12 mouse cellular contexts compared by ENCODE assay signal in genomic region chr11:44229996-44230395, GRCm38 (mm10).
DNase-seq lines count a peak whose midpoint lies in the region; ATAC-seq and TF ChIP-seq lines count a peak whose summit lies in the region.
"Had no signal": no experiment of that assay in that cellular context is flagged by ENCODE, and none has a peak within 500 bp of the region (broad histone marks: within the 10 kb centered on the region; RNA-seq: fewer than 3 reads in every experiment).

No protein-coding gene starts in this region.

- no peak overlapping the region for H3K9ac ChIP-seq in midbrain, postnatal 0 days (replicated peaks; ENCODE audit: low read length, poor library complexity, severe bottlenecking)
- H3K9ac ChIP-seq in midbrain, embryonic 13.5 days (replicated peaks): no peak overlapping the region
- H3K9ac ChIP-seq: limb, embryonic 15.5 days had no signal

- H3K27ac ChIP-seq in midbrain, postnatal 0 days (ENCODE audit: low read depth, low read length): no peak overlapping the region
- no peak overlapping the region for H3K27ac ChIP-seq in midbrain, embryonic 13.5 days
- H3K27ac ChIP-seq: limb, embryonic 15.5 days had no signal

- H3K4me3 ChIP-seq in midbrain, postnatal 0 days (ENCODE audit: low read depth, low read length): no peak overlapping the region
- H3K4me3 ChIP-seq in midbrain, embryonic 13.5 days (replicated peaks): no peak overlapping the region
- H3K4me3 ChIP-seq: erythroblast, embryonic 14.5 days; limb, embryonic 15.5 days had no signal

- no peaks in the 10 kb centered on the region for H3K9me3 ChIP-seq in midbrain, postnatal 0 days (ENCODE audit: low read length)
- H3K9me3 ChIP-seq in midbrain, embryonic 13.5 days: no peaks in the 10 kb centered on the region
- H3K9me3 ChIP-seq: limb, embryonic 15.5 days had no signal

- H3K4me2 ChIP-seq in midbrain, postnatal 0 days (ENCODE audit: low read depth, low read length, poor library complexity, severe bottlenecking): no peak overlapping the region
- no peak overlapping the region for H3K4me2 ChIP-seq in midbrain, embryonic 13.5 days (replicated peaks)
- H3K4me2 ChIP-seq: heart, embryonic 11.5 days; limb, embryonic 15.5 days had no signal

- intact Hi-C loops in left cerebral cortex, postnatal 14 days (cut with DNase I): no loop called here

- no peaks in the 10 kb centered on the region for H3K4me1 ChIP-seq in midbrain, postnatal 0 days (ENCODE audit: insufficient read depth, low read length)
- no peaks in the 10 kb centered on the region for H3K4me1 ChIP-seq in midbrain, embryonic 13.5 days (replicated peaks)
- H3K4me1 ChIP-seq: limb, embryonic 15.5 days had no signal

- WGBS in midbrain, postnatal 0 days: 81% methylated on average over 5 of the region's 5 CpGs
- 94% methylated on average over 5 of the region's 5 CpGs for WGBS in midbrain, embryonic 13.5 days

- H3K36me3 ChIP-seq in midbrain, postnatal 0 days (ENCODE audit: insufficient read depth, low read length): no peaks in the 10 kb centered on the region
- no peaks in the 10 kb centered on the region for H3K36me3 ChIP-seq in midbrain, embryonic 13.5 days
- H3K36me3 ChIP-seq: limb, embryonic 15.5 days had no signal

- no peak for ATAC-seq in midbrain, postnatal 0 days (ENCODE audit: low FRiP score)
- no peak for ATAC-seq in midbrain, embryonic 13.5 days
- ATAC-seq: intestine, embryonic 16.5 days had no signal

- no peak for TF ChIP-seq CTCF in midbrain, postnatal 0 days (IDR thresholded peaks at IDR 0.05)

- peak; percentile 22 to 42 for DNase-seq in cerebellum, postnatal 25 days
- no peak for DNase-seq in cerebellum, adult 8-10 months
- DNase-seq in midbrain, postnatal 0 days (ENCODE audit: low spot score): peak; percentile 14
- peak; percentile 35 to 40 for DNase-seq in left cerebral cortex, postnatal 14 days (ENCODE audit: low spot score in 2 of 2)
- peak; percentile 25 for DNase-seq in testis, postnatal 14 days (ENCODE audit: low spot score)
- DNase-seq in kidney, adult 8-10 months: no peak
- DNase-seq in adrenal gland, postnatal 25 days: no peak

- no peaks in the 10 kb centered on the region for H3K27me3 ChIP-seq in midbrain, postnatal 0 days (ENCODE audit: insufficient read depth, low read length)
- no peaks in the 10 kb centered on the region for H3K27me3 ChIP-seq in midbrain, embryonic 13.5 days
- H3K27me3 ChIP-seq: limb, embryonic 15.5 days had no signal

Comparison
In these comparisons a context has a peak if more than half of its experiments do, and no peak if none do; other contexts are left out.
1. DNase-seq: peak in cerebellum, postnatal 25 days (2 of 2), midbrain, postnatal 0 days (single experiment), left cerebral cortex, postnatal 14 days (2 of 2) and testis, postnatal 14 days (single experiment); none in cerebellum, adult 8-10 months (single experiment), kidney, adult 8-10 months (0 of 2) and adrenal gland, postnatal 25 days (single experiment).